Mouse (Mus musculus) E14TG2a.4 (cell line): ENCODE measurements around the gene Ttbk2.

Experiments
- CTCF ChIP-seq: conservative IDR thresholded peaks from 2 replicates; pipeline ENCODE4 v1.5.1; 2014; ENCODE audit warnings: low read length
- POU5F1 ChIP-seq: IDR thresholded peaks from 2 replicates; pipeline ENCODE4 v1.6.1; 2014; ENCODE audit warnings: low read length, borderline replicate concordance

- TF ChIP-seq CTCF (no peak), POU5F1 (no peak)
These were observed 7.7 kb upstream of the Ttbk2 start for GRCm38 (mm10) chr2:120858131-120858530.
